Mouse (Mus musculus) ES-Bruce4 (cell line): Measurements from ENCODE around the gene Cnnm1. TPM values are rescaled to one million over a fixed set of nuclear protein-coding genes. Genes with fewer than 3 reads are reported as not detected.

Source experiments
- H3K27ac ChIP-seq: 2 replicates; pipeline ENCODE4 v1.5.1; 2012; ENCODE audit warnings: low read length, inconsistent platforms; ENCODE audit not compliant: insufficient read depth
- H3K27me3 ChIP-seq: 2 replicates; pipeline ENCODE4 v1.6.1; 2012; ENCODE audit warnings: mild to moderate bottlenecking, low read length, inconsistent platforms; ENCODE audit not compliant: control insufficient read depth, poor library complexity, insufficient read depth, severe bottlenecking
- H3K36me3 ChIP-seq: 2 replicates; pipeline ENCODE4 v1.6.1; 2012; ENCODE audit warnings: inconsistent platforms, mild to moderate bottlenecking, low read length, moderate library complexity; ENCODE audit not compliant: control insufficient read depth, poor library complexity, insufficient read depth, severe bottlenecking
- H3K4me1 ChIP-seq: one replicate; pipeline ENCODE4 v1.8.1; 2011; ENCODE audit warnings: low read length; ENCODE audit not compliant: control insufficient read depth, insufficient read depth
- H3K4me3 ChIP-seq: 2 replicates; pipeline ENCODE4 v1.5.1; 2011; ENCODE audit warnings: low read depth, mild to moderate bottlenecking, low read length
- H3K9ac ChIP-seq: 2 replicates; pipeline ENCODE4 v1.6.1; 2012; ENCODE audit warnings: low read depth, mild to moderate bottlenecking, inconsistent platforms; ENCODE audit not compliant: poor library complexity, severe bottlenecking
- H3K9me3 ChIP-seq: replicated peaks from 2 replicates; pipeline ENCODE4 v1.6.1; 2012; ENCODE audit warnings: mild to moderate bottlenecking, low read length, inconsistent platforms; ENCODE audit not compliant: control insufficient read depth, poor library complexity, insufficient read depth, severe bottlenecking
- CTCF ChIP-seq: IDR thresholded peaks from one replicate; pipeline ENCODE4 v1.8.1; 2011; ENCODE audit warnings: low read depth, low read length
- EP300 ChIP-seq: IDR thresholded peaks from 2 replicates; pipeline ENCODE4 v1.6.1; 2011; ENCODE audit warnings: low read depth, low read length; ENCODE audit not compliant: insufficient read depth
- POLR2A ChIP-seq: IDR thresholded peaks from one replicate; pipeline ENCODE4 v1.8.1; 2011; ENCODE audit warnings: low read length; ENCODE audit not compliant: insufficient read depth
- polyA plus RNA-seq: library from polyadenylated mRNA; stranded (reverse); fragments of >200 nt; gene quantifications from 2 replicates; pipeline ENCODE4 v1.2.4, GENCODE M21; 2011; ENCODE audit warnings: low read depth; ENCODE audit not compliant: missing spikeins, insufficient read depth, insufficient read length

Cnnm1 gene
- polyA plus RNA-seq, 1 experiment, result 0.87 TPM

GRCm38 (mm10) chr19:43444636-43445205 is 4.5 kb downstream of the Cnnm1 start:
- Histone ChIP-seq H3K27me3 (peaks cover 4% of the 10 kb centered on the region), H3K36me3 (no peaks in the 10 kb centered on the region), H3K9ac (no peak overlapping the region), H3K27ac (no peak overlapping the region), H3K4me3 (no peak overlapping the region), H3K9me3 (no peaks in the 10 kb centered on the region), H3K4me1 (no peaks in the 10 kb centered on the region)
- TF ChIP-seq POLR2A (no peak), CTCF (no peak), EP300 (no peak)

GRCm38 (mm10) chr19:43451563-43451962 is 11.3 kb downstream of the Cnnm1 start:
- no peaks in the 10 kb centered on the region for H3K4me1 ChIP-seq
- no peaks in the 10 kb centered on the region for H3K36me3 ChIP-seq
- H3K4me3 ChIP-seq, result no peak overlapping the region
- H3K9me3 ChIP-seq, result no peaks in the 10 kb centered on the region
- H3K27ac ChIP-seq, result no peak overlapping the region
- TF ChIP-seq CTCF (no peak), POLR2A (no peak), EP300 (no peak)
- H3K27me3 ChIP-seq, result no peaks in the 10 kb centered on the region; the same call in 1 of the 2 replicates
- no peak overlapping the region for H3K9ac ChIP-seq

GRCm38 (mm10) chr19:43452176-43452575 is 11.9 kb downstream of the Cnnm1 start:
- H3K9ac ChIP-seq, result no peak overlapping the region
- H3K27me3 ChIP-seq, result no peaks in the 10 kb centered on the region
- H3K4me3 ChIP-seq, result no peak overlapping the region
- H3K36me3 ChIP-seq, result no peaks in the 10 kb centered on the region
- H3K4me1 ChIP-seq, result no peaks in the 10 kb centered on the region
- no peak for TF ChIP-seq EP300
- no peak for TF ChIP-seq CTCF
- no peak for TF ChIP-seq POLR2A
- H3K27ac ChIP-seq, result no peak overlapping the region
- H3K9me3 ChIP-seq, result no peaks in the 10 kb centered on the region

GRCm38 (mm10) chr19:43453025-43453424 is 12.8 kb downstream of the Cnnm1 start:
- no peak overlapping the region for H3K9ac ChIP-seq
- no peaks in the 10 kb centered on the region for H3K4me1 ChIP-seq
- H3K27ac ChIP-seq, result no peak overlapping the region
- H3K36me3 ChIP-seq, result no peaks in the 10 kb centered on the region
- H3K4me3 ChIP-seq, result no peak overlapping the region
- no peaks in the 10 kb centered on the region for H3K9me3 ChIP-seq
- H3K27me3 ChIP-seq, result no peaks in the 10 kb centered on the region
- no peak for TF ChIP-seq POLR2A
- no peak for TF ChIP-seq EP300
- no peak for TF ChIP-seq CTCF

- Histone ChIP-seq H3K9me3 (no peaks in the 10 kb centered on the region), H3K4me1 (no peaks in the 10 kb centered on the region), H3K9ac (no peak overlapping the region), H3K27me3 (no peaks in the 10 kb centered on the region; the same call in 1 of the 2 replicates), H3K36me3 (no peaks in the 10 kb centered on the region), H3K4me3 (no peak overlapping the region), H3K27ac (no peak overlapping the region)
- TF ChIP-seq POLR2A (no peak), CTCF (no peak), EP300 (no peak)
Measured at GRCm38 (mm10) chr19:43459948-43460347, 19.7 kb downstream of the Cnnm1 start.

GRCm38 (mm10) chr19:43460481-43460880 is 20.2 kb downstream of the Cnnm1 start:
- Histone ChIP-seq H3K27me3 (no peaks in the 10 kb centered on the region; the same call in 1 of the 2 replicates), H3K9me3 (no peaks in the 10 kb centered on the region), H3K27ac (no peak overlapping the region), H3K4me3 (no peak overlapping the region), H3K9ac (no peak overlapping the region), H3K4me1 (no peaks in the 10 kb centered on the region), H3K36me3 (no peaks in the 10 kb centered on the region)
- no peak for TF ChIP-seq EP300
- TF ChIP-seq CTCF, result no peak
- TF ChIP-seq POLR2A, result no peak
